Mouse (Mus musculus): ENCODE results near the gene Hrg.

- TF ChIP-seq POLR2A (IDR thresholded peaks at IDR 0.05; ENCODE audit: borderline replicate concordance, low read depth, low read length) (no peak), CTCF (IDR thresholded peaks at IDR 0.05; ENCODE audit: low read depth, low read length) (no peak)
Observed at GRCm38 (mm10) chr16:22947371-22947770, 3.5 kb upstream of the Hrg start.

Measured in bone marrow macrophage, adult 2 months (primary cell).